Mouse (Mus musculus): ENCODE data around the gene Olfr1442. TPM values are rescaled to one million over a fixed set of nuclear protein-coding genes. Genes with fewer than 3 reads are reported as not detected.

The Olfr1442 gene
- polyA plus RNA-seq (2012; rRNA removed), result not detected in 2 replicates

DNA sequence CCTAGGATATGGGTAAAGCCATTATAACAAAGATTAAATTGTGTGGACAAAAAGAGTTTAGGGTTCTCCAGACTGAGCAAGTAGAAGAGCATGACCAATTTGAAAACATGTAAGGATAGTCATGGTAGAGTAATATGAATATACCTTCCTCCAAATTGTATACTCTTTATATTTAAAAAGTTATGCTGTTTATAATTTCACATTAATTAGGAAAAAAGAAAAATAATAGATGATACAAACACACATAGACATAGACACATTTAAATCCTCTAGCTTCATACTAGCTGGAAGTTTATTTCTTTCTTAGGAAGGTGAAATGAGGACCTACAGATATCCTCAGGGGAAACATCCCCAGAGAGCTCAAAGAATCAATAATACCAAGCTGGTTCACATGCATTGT, at the start of gene Olfr1442:
TSS of gene Olfr1442 (plus strand) at position 301 of the 400 bp plus-strand sequence.

DNA sequence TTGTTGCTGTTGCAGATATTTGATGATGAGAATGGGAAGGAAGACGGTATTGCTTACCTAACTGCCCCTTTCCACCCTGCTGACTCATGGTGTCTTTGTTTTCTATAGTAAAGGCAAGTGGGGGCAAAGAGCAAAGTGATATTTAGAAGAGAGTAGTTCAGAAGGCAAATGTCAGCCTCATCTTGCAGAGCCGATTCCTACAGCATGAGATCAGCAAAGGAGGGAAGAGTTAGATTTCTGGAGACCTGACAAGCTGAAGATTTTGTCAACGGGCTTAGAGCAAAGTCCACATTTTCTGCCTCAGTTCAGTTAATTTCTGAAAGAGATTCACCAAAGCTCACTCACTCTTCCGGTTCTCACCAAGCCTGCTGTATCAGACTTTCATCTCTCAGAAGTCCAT, 37.1 kb upstream of the Olfr1442 start, which contains the start of gene Glyat:
TSS of gene Glyat (plus strand) at position 133 of the 400 bp plus-strand sequence.

DNA sequence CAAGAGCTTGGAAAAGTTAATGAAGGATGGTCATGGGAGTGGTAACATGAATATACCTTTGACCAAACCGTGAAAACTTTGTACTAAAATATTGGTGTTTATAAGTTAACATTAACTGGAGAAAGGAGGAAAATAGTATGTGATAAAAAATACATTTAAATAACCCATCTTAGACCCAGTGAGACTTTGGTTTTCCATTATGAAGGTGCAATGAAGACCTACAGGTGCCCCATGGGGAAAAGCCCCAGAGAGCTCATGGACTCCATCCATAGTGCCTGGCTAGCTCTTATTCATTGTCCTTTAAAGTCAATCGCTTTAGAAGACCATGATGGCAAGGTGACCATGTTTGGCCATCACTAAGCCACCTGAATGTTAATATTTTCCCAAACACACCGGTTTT, 7.6 kb downstream of the Olfr1442 start, which contains the start of gene Olfr1443:
TSS of gene Olfr1443 (plus strand) at position 301 of the 400 bp plus-strand sequence.

DNA sequence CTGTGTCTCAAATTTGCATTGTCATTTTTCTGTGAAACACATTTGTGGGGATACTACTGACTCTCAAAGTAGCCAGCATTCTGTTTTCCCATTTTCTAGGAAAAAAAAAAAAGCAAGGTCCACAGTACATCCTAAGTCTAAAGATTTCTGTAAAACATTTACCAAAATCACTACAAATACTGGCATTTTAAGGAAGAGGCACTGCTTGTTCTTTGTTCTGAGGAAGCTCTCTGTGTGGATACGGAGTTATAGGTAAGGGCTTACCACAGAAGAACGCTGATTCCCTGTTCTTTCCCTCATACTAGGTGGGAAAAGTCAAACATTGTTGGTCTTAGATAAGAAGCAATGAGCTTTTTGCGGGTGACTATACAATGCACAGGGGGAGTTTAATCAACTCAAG, 25.4 kb downstream of the Olfr1442 start, which contains the start of gene Keg1:
TSS of gene Keg1 (plus strand) at position 197 of the 400 bp plus-strand sequence.

Other genes starting within 250 kb of the Olfr1442 start
- gene Pfpl, start 242.5 kb upstream of the Olfr1442 start, polyA plus RNA-seq (2012; rRNA removed), result 0.01 TPM in 2 replicates
- 2.0 and 2.1 TPM in 2 replicates for gene Mpeg1, start 209.7 kb upstream of the Olfr1442 start, polyA plus RNA-seq (2012; rRNA removed)
- 37.1 and 38.0 TPM in 2 replicates for gene Dtx4, start 169.0 kb upstream of the Olfr1442 start, polyA plus RNA-seq (2012; rRNA removed)
- 4.8 and 5.7 TPM in 2 replicates for gene Fam111a, start 124.7 kb upstream of the Olfr1442 start, polyA plus RNA-seq (2012; rRNA removed)
- 0.17 and 0.25 TPM in 2 replicates for gene Gm4952, start 70.5 kb upstream of the Olfr1442 start, polyA plus RNA-seq (2012; rRNA removed)
- not detected in 2 replicates for gene Glyat, start 37.1 kb upstream of the Olfr1442 start, polyA plus RNA-seq (2012; rRNA removed)
- gene Olfr1443, start 7.7 kb downstream of the Olfr1442 start, polyA plus RNA-seq (2012; rRNA removed), result not detected in 2 replicates
- gene Keg1, start 25.3 kb downstream of the Olfr1442 start, polyA plus RNA-seq (2012; rRNA removed), result not detected in 2 replicates
- 2.0 and 2.3 TPM in 2 replicates for gene Cntf, start 95.2 kb downstream of the Olfr1442 start, polyA plus RNA-seq (2012; rRNA removed)
- gene Zfp91, start 125.7 kb downstream of the Olfr1442 start, polyA plus RNA-seq (2012; rRNA removed), result 34.7 and 36.6 TPM in 2 replicates
- gene Lpxn, start 125.8 kb downstream of the Olfr1442 start, polyA plus RNA-seq (2012; rRNA removed), result 1.1 TPM in 2 replicates
- not detected in 2 replicates for gene Gm5244, start 176.2 kb downstream of the Olfr1442 start, polyA plus RNA-seq (2012; rRNA removed)
- not detected in 2 replicates for gene Olfr1444, start 186.8 kb downstream of the Olfr1442 start, polyA plus RNA-seq (2012; rRNA removed)
- not detected in 2 replicates for gene Olfr1445, start 213.4 kb downstream of the Olfr1442 start, polyA plus RNA-seq (2012; rRNA removed)
- not detected in 2 replicates for gene Olfr1446, start 223.1 kb downstream of the Olfr1442 start, polyA plus RNA-seq (2012; rRNA removed)
- gene Olfr1447, start 233.3 kb downstream of the Olfr1442 start, polyA plus RNA-seq (2012; rRNA removed), result not detected in 2 replicates